Mouse (Mus musculus): ENCODE measurements around the gene Bri3. TPM values are rescaled to one million over a fixed set of nuclear protein-coding genes. Genes with fewer than 3 reads are reported as not detected.

Bri3 gene
- polyA plus RNA-seq, 1 experiment, result 104 TPM

GRCm38 (mm10) chr5:144296090-144296604 lies 51.9 kb downstream of the Bri3 start:
- no peak overlapping the region for H3K4me3 ChIP-seq (ENCODE audit: insufficient read depth, low read length)
- TF ChIP-seq POLR2A (IDR thresholded peaks at IDR 0.05; ENCODE audit: extremely low read depth, insufficient read depth, low read length), result no peak
- TF ChIP-seq CTCF (IDR thresholded peaks at IDR 0.05; ENCODE audit: extremely low read depth, insufficient read depth, low read length), result no peak
- no peak overlapping the region for H3K27ac ChIP-seq (ENCODE audit: insufficient read depth, low read length)
- no peaks in the 10 kb centered on the region for H3K4me1 ChIP-seq (ENCODE audit: control insufficient read depth, insufficient read depth, low read length)

- Histone ChIP-seq H3K27ac (ENCODE audit: insufficient read depth, low read length) (no peak overlapping the region), H3K4me1 (ENCODE audit: control insufficient read depth, insufficient read depth, low read length) (no peaks in the 10 kb centered on the region; the same call in 1 of the 2 replicates), H3K4me3 (ENCODE audit: insufficient read depth, low read length) (no peak overlapping the region)
- TF ChIP-seq CTCF (IDR thresholded peaks at IDR 0.05; ENCODE audit: extremely low read depth, insufficient read depth, low read length) (no peak), POLR2A (IDR thresholded peaks at IDR 0.05; ENCODE audit: extremely low read depth, insufficient read depth, low read length) (no peak)
These were observed 58.8 kb downstream of the Bri3 start for GRCm38 (mm10) chr5:144303071-144303470.

- Histone ChIP-seq H3K4me1 (ENCODE audit: control insufficient read depth, insufficient read depth, low read length) (no peaks in the 10 kb centered on the region; the same call in 1 of the 2 replicates), H3K4me3 (ENCODE audit: insufficient read depth, low read length) (no peak overlapping the region), H3K27ac (ENCODE audit: insufficient read depth, low read length) (no peak overlapping the region)
- TF ChIP-seq POLR2A (IDR thresholded peaks at IDR 0.05; ENCODE audit: extremely low read depth, insufficient read depth, low read length), result no peak
- no peak for TF ChIP-seq CTCF (IDR thresholded peaks at IDR 0.05; ENCODE audit: extremely low read depth, insufficient read depth, low read length)
These were observed 64.7 kb downstream of the Bri3 start for GRCm38 (mm10) chr5:144308929-144309328.

GRCm38 (mm10) chr5:144312183-144312582 lies 67.9 kb downstream of the Bri3 start:
- Histone ChIP-seq H3K4me1 (ENCODE audit: control insufficient read depth, insufficient read depth, low read length) (no peaks in the 10 kb centered on the region), H3K27ac (ENCODE audit: insufficient read depth, low read length) (no peak overlapping the region), H3K4me3 (ENCODE audit: insufficient read depth, low read length) (no peak overlapping the region)
- TF ChIP-seq CTCF (IDR thresholded peaks at IDR 0.05; ENCODE audit: extremely low read depth, insufficient read depth, low read length), result no peak
- TF ChIP-seq POLR2A (IDR thresholded peaks at IDR 0.05; ENCODE audit: extremely low read depth, insufficient read depth, low read length), result no peak

GRCm38 (mm10) chr5:144313335-144313734 lies 69.1 kb downstream of the Bri3 start:
- Histone ChIP-seq H3K4me3 (ENCODE audit: insufficient read depth, low read length) (no peak overlapping the region), H3K27ac (ENCODE audit: insufficient read depth, low read length) (no peak overlapping the region), H3K4me1 (ENCODE audit: control insufficient read depth, insufficient read depth, low read length) (no peaks in the 10 kb centered on the region)
- TF ChIP-seq CTCF (IDR thresholded peaks at IDR 0.05; ENCODE audit: extremely low read depth, insufficient read depth, low read length), result no peak
- no peak for TF ChIP-seq POLR2A (IDR thresholded peaks at IDR 0.05; ENCODE audit: extremely low read depth, insufficient read depth, low read length)

DNA sequence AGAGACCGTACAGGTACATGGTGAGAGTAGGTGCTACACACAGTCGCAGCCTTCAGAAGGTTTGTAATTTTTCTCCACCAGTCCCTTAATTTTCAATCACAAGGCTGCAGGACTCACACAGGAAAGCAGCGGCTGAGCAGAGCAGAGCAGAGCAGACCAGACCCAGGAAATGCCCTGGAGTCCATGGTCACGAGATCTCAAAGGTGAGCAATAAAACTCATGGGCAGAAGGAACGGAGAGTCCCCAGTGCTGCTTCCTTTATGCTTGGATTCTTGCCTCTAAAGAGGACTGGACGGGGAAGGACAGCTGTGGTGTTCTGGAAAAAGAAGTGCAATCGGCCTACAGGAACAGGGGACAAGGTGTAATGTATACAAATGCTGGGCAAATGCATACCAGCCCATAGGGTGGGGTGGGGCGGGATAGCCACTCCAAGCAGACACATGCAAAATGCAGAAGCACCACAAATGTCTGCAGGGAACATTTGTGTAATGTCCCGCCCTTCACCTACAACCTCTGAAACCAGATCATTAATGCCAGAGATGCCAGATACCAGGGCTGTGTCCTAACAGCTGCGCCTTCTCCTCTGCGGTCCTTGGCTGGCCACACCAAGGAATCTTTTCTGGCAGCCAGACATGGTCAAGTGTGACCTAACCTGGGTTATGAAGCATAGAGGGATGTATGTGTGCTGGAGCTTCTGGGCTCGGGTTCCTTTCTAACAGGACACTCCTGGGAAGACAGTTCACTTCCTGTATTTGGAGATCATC lies 70.7 kb downstream of the Bri3 start:
- TF ChIP-seq POLR2A (IDR thresholded peaks at IDR 0.05; ENCODE audit: extremely low read depth, insufficient read depth, low read length), result no peak
- TF ChIP-seq CTCF (IDR thresholded peaks at IDR 0.05; ENCODE audit: extremely low read depth, insufficient read depth, low read length), result no peak
- Histone ChIP-seq H3K4me3 (ENCODE audit: insufficient read depth, low read length) (no peak overlapping the region), H3K27ac (ENCODE audit: insufficient read depth, low read length) (no peak overlapping the region), H3K4me1 (ENCODE audit: control insufficient read depth, insufficient read depth, low read length) (no peaks in the 10 kb centered on the region)

DNA sequence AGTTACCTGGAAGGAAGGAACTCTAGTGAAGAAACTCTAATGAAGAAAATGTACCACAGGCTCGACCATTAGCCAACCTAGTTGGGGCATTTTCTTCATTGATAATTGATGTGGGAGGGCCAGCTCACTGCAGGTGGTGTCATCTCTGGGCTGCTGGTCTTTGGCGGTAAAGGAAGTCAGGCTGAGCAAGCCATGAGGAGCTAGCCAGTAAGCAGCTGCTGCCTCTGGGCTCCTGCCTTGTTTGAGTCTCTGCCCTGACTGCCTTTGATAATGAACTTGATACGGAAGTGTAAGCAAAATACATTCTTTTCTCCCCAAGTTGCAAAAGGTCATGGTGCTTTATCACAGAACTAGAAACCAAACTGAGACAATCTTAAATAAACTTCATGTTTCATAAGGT lies 72.2 kb downstream of the Bri3 start:
- no peak overlapping the region for H3K4me3 ChIP-seq (ENCODE audit: insufficient read depth, low read length)
- no peaks in the 10 kb centered on the region for H3K4me1 ChIP-seq (ENCODE audit: control insufficient read depth, insufficient read depth, low read length)
- no peak overlapping the region for H3K27ac ChIP-seq (ENCODE audit: insufficient read depth, low read length)
- TF ChIP-seq POLR2A (IDR thresholded peaks at IDR 0.05; ENCODE audit: extremely low read depth, insufficient read depth, low read length) (no peak), CTCF (IDR thresholded peaks at IDR 0.05; ENCODE audit: extremely low read depth, insufficient read depth, low read length) (no peak)

- no peaks in the 10 kb centered on the region for H3K4me1 ChIP-seq (ENCODE audit: control insufficient read depth, insufficient read depth, low read length)
- H3K4me3 ChIP-seq (ENCODE audit: insufficient read depth, low read length), result no peak overlapping the region
- H3K27ac ChIP-seq (ENCODE audit: insufficient read depth, low read length), result no peak overlapping the region
- TF ChIP-seq POLR2A (IDR thresholded peaks at IDR 0.05; ENCODE audit: extremely low read depth, insufficient read depth, low read length) (no peak), CTCF (IDR thresholded peaks at IDR 0.05; ENCODE audit: extremely low read depth, insufficient read depth, low read length) (no peak)
These were observed 73.2 kb downstream of the Bri3 start for GRCm38 (mm10) chr5:144317426-144317825.

DNA sequence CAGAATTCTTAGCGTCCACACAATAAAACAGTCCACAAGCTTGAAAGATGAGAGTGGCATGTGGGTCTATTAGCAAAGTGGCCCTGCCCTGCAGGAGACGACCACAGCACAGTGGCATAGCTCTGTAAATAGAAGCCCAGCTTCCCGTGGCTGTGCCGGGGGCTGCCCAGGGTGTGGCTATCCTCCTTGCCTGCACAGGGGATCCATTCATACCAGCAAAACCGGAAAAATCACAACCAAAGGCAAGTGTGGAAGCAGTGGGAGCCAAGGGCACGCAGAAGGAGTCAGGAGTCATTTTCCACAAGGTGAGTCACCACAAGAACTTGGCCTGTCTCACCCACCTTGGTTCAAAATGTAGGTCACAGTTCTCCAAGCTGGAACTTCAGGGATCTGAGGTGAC lies 74.0 kb downstream of the Bri3 start:
- no peak overlapping the region for H3K27ac ChIP-seq (ENCODE audit: insufficient read depth, low read length)
- no peak for TF ChIP-seq POLR2A (IDR thresholded peaks at IDR 0.05; ENCODE audit: extremely low read depth, insufficient read depth, low read length)
- no peak for TF ChIP-seq CTCF (IDR thresholded peaks at IDR 0.05; ENCODE audit: extremely low read depth, insufficient read depth, low read length)
- H3K4me1 ChIP-seq (ENCODE audit: control insufficient read depth, insufficient read depth, low read length), result no peaks in the 10 kb centered on the region
- no peak overlapping the region for H3K4me3 ChIP-seq (ENCODE audit: insufficient read depth, low read length)

GRCm38 (mm10) chr5:144321681-144322080 lies 77.4 kb downstream of the Bri3 start:
- Histone ChIP-seq H3K4me3 (ENCODE audit: insufficient read depth, low read length) (no peak overlapping the region), H3K4me1 (ENCODE audit: control insufficient read depth, insufficient read depth, low read length) (no peaks in the 10 kb centered on the region), H3K27ac (ENCODE audit: insufficient read depth, low read length) (no peak overlapping the region)
- TF ChIP-seq CTCF (IDR thresholded peaks at IDR 0.05; ENCODE audit: extremely low read depth, insufficient read depth, low read length) (no peak), POLR2A (IDR thresholded peaks at IDR 0.05; ENCODE audit: extremely low read depth, insufficient read depth, low read length) (no peak)
